Mouse (Mus musculus) cerebellum, adult 2 months (tissue): ENCODE results near the gene Mapk8. TPM values are rescaled to one million over a fixed set of nuclear protein-coding genes. Genes with fewer than 3 reads are reported as not detected.

Source experiments
- DNase-seq, 2 experiments: peaks; one replicate each; pipeline ENCODE4 v3.0.0; 2021
- H3K27ac ChIP-seq: fragments of 200-500 bp; 2 replicates; pipeline ENCODE4 v1.5.1; 2012; ENCODE audit warnings: low read length, control low read depth, inconsistent platforms; ENCODE audit not compliant: insufficient read depth
- H3K27me3 ChIP-seq: fragments of 200-500 bp; 2 replicates; pipeline ENCODE4 v1.6.1; 2012; ENCODE audit warnings: inconsistent platforms, mild to moderate bottlenecking, low read length, moderate library complexity; ENCODE audit not compliant: control insufficient read depth, insufficient read depth
- H3K4me1 ChIP-seq: fragments of 200-500 bp; 2 replicates; pipeline ENCODE4 v1.6.1; 2011; ENCODE audit warnings: low read length; ENCODE audit not compliant: control insufficient read depth, insufficient read depth
- H3K4me3 ChIP-seq: fragments of 200-500 bp; replicated peaks from 2 replicates; pipeline ENCODE3; 2011; ENCODE audit warnings: mild to moderate bottlenecking, low read depth, low read length, control low read depth; ENCODE audit not compliant: insufficient read depth
- CTCF ChIP-seq: fragments of 200-500 bp; IDR thresholded peaks from 2 replicates; pipeline ENCODE4 v1.5.1; 2011; ENCODE audit warnings: low read depth, mild to moderate bottlenecking, control low read depth, low read length, moderate library complexity, borderline replicate concordance; ENCODE audit not compliant: insufficient read depth
- POLR2A ChIP-seq: fragments of 200-500 bp; IDR thresholded peaks from 2 replicates; pipeline ENCODE4 v1.6.1; 2011; ENCODE audit warnings: low read length, control low read depth, borderline replicate concordance; ENCODE audit not compliant: insufficient read depth
- WGBS: fragments of 180-500 bp; shearing (Covaris S2); methylation state at CpG from one replicate; pipeline ENCODE4 v1.1.7; 2018; 5-methylcytosine and 5-hydroxymethylcytosine counted together
- polyA plus RNA-seq: library from polyadenylated mRNA; depleted of rRNA; stranded (reverse); fragments of >200 nt; gene quantifications from 2 replicates; pipeline ENCODE4 v1.2.3, GENCODE M21; 2012

Mapk8 gene
- polyA plus RNA-seq, 1 experiment: 46.8 TPM

DNA sequence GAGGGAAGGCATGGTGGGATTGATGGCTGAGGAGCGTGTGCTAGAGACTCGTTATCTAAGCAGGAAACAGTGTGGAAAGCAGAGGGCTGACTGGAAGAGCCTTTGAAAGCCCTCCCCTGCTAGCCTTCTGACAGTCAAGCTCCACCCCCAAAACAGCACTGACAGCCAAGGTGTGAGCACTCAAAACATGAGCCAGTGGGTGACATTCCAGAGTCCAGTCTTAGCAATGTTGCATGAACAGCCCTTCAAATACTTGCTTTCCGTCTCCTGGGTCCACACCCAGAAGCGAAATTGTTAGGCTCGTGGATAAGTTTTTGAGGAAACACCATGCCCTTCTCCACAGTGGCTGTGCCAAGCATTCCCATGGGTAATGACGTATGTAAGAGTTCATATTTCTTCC, 100.4 kb downstream of the Mapk8 start:
- Histone ChIP-seq H3K27me3 (no peaks in the 10 kb centered on the region), H3K4me1 (peaks cover 10% of the 10 kb centered on the region), H3K27ac (no peak overlapping the region), H3K4me3 (no peak overlapping the region)
- DNase-seq: no peak
- no peak for TF ChIP-seq POLR2A
- TF ChIP-seq CTCF: no peak
- 83% methylated on average over 6 of the region's 6 CpGs for WGBS

DNA sequence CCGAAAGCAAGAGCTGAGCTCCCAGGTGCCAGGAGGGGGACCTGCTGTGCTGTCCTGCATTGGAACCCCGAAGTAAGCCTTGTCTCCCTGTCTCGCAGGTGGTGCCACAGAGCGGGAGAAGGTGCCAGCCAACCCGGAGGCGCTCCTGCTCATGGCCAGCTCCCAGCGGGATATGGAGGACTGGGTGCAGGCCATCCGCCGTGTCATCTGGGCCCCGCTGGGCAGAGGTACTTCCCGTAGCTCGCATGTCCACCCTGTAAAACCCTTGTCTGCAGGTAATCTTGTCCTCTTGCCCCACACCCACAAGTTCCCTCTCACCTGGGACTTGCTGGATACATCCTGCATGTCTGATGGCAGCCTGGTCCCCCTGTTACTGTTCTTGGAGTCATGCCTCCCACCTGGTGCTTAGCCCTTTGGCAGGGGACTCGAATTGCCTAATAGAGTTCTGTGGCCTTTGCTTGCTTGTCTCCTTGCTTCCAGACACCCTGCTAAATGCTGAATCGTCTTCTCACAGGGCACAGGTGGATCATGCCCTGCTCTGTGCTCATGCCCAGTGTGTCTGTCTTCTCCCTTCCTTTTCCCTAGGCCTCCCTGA, 103.7 kb downstream of the Mapk8 start:
- H3K27ac ChIP-seq: no peak overlapping the region
- 16% methylated on average over 14 of the region's 14 CpGs for WGBS
- peaks cover 10% of the 10 kb centered on the region for H3K4me1 ChIP-seq
- peak overlapping the region; percentile 10 for H3K4me3 ChIP-seq
- TF ChIP-seq CTCF (no peak), POLR2A (no peak)
- DNase-seq: peak; percentile 68 to 74
- H3K27me3 ChIP-seq: no peaks in the 10 kb centered on the region

DNA sequence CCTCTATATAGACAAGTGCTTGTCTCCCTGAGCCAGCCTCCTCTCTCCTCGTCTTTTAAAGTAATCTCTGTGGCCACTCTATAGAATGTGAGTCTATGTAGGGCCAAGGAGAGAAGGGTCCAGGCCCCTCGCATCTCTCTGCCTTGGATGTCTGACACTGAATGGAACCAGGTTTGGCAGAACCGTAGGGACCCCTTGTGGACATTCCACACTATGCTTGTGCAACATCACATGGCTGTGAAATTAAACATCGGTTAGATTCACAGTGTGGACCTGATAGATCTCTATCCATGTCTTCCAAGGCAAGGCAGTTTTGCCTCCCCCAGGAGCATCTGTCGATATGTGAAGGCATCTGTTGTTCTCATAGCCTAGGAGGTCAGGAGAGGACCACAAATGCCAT, 108.3 kb downstream of the Mapk8 start:
- Histone ChIP-seq H3K27me3 (no peaks in the 10 kb centered on the region), H3K27ac (no peak overlapping the region), H3K4me3 (no peak overlapping the region), H3K4me1 (peaks cover 8% of the 10 kb centered on the region)
- WGBS: 68% methylated on average over 5 of the region's 5 CpGs
- DNase-seq: no peak
- TF ChIP-seq POLR2A (no peak), CTCF (no peak)

DNA sequence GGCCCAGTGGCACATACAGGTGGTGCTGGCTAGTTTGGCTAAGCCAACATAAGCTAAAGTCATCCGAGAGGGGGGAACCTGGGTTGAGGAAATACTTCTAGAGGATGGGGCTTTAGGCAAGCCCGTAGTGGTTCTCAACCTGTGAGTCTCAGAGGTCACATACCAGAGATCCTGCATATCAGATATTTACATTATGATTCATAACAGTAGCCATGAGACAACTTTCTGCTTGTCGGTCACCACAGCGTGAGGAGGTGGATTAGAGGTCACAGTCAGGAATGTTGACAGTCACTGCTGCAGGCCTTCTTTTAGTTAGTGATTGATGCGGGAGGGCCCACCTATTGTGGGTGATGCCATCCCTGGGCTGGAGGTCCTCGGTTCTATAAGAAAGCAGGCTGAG, 111.2 kb downstream of the Mapk8 start:
- no peak for DNase-seq
- TF ChIP-seq POLR2A (no peak), CTCF (no peak)
- Histone ChIP-seq H3K4me3 (no peak overlapping the region), H3K4me1 (no peaks in the 10 kb centered on the region), H3K27ac (no peak overlapping the region), H3K27me3 (no peaks in the 10 kb centered on the region)
- WGBS: 81% methylated on average over 6 of the region's 6 CpGs

DNA sequence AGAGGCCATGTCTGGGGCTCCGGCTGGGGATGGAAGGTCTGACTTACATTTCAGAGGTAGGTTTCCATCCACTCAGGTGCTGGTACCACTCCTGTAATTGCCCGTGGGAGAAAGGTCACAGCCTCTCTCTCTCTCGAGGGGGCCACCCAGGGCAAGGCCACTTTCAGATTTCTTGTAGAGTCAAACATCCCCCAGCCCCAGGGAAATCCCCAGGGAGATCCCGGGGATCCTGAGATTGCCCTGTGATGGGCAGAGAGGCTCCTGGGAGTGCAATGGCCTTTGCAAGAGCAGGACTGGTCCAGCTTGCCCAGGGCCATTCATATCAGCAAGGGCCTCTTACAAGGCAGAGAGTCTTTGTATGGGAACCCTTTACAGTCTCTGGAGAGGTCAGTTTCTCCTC, 112.6 kb downstream of the Mapk8 start:
- H3K4me3 ChIP-seq: no peak overlapping the region
- no peaks in the 10 kb centered on the region for H3K4me1 ChIP-seq
- no peak overlapping the region for H3K27ac ChIP-seq
- no peaks in the 10 kb centered on the region for H3K27me3 ChIP-seq
- TF ChIP-seq POLR2A (no peak), CTCF (no peak)
- DNase-seq: no peak
- WGBS: 85% methylated on average over 4 of the region's 4 CpGs

DNA sequence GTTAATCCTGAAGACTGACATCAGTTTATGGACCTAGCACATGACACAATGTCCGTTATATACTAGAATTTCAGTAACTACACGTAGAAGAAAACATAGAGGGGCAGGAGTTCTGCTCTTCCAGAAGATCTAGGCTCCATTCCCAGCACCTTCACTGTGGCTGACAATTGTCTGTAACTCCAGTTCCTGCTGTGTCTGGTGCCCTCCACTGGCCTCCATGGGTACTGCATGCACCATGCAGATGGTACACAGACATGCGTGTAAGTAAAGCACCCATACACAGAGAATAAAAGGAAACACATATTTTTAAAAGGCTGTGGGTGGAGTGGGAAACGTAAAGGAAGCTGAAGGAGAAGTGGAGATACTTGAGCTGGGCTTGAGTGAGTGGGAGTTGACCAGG, 113.1 kb downstream of the Mapk8 start:
- WGBS: 89% methylated on average over 4 of the region's 4 CpGs
- Histone ChIP-seq H3K4me1 (no peaks in the 10 kb centered on the region), H3K27me3 (no peaks in the 10 kb centered on the region), H3K4me3 (no peak overlapping the region), H3K27ac (no peak overlapping the region)
- TF ChIP-seq POLR2A (no peak), CTCF (peak; percentile 57)
- no peak for DNase-seq

DNA sequence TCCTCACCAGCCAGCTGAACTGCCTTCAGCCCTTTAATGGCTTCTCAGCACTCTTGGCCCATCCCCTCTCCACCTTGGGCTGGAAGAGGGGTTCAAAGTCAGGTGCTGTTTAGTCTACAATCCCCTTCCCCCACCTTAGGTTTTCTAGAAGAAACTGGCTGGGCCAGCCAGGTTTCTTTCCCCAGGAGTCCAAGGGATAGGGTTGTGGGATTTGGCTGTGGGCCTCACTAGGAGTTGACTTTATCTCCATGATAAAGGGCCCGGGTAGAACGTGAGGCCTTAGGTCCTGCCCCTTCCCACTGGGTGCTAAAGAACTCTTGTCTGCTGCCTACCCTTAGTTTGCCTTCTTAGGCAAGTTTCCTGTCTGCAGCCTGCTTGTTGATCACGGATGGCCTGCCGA, 115.3 kb downstream of the Mapk8 start:
- DNase-seq: no peak
- WGBS: 63% methylated on average over 4 of the region's 4 CpGs
- TF ChIP-seq CTCF (no peak), POLR2A (no peak)
- 0 out of 2 replicates have a peak, but pooled peaks cover 2% of the 10 kb centered on the region for H3K4me1 ChIP-seq
- H3K4me3 ChIP-seq: no peak overlapping the region
- no peaks in the 10 kb centered on the region for H3K27me3 ChIP-seq
- no peak overlapping the region for H3K27ac ChIP-seq

DNA sequence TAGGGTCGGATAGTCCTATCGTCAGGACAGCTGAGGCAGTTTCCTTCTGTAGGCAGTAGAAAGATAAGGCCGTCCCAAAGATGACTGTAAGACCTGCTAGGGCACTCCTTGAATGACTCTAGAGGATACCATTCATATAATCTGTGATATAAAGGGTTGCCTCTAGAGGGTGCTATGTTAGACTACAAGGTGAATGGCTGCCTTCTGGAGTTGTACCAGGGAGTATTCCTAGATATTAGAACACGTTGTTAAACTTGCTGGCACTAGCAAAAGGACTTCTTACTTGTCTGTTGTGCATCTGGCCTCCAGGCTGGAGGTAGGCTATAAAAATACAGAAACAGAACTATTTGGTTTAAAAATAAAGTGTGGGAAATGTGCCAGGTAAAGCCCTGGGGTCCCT, 116.0 kb downstream of the Mapk8 start:
- H3K27me3 ChIP-seq: no peaks in the 10 kb centered on the region
- no peak for TF ChIP-seq POLR2A
- TF ChIP-seq CTCF: no peak
- H3K4me3 ChIP-seq: no peak overlapping the region
- 67% methylated on average over 4 of the region's 4 CpGs for WGBS
- 0 out of 2 replicates have a peak, but pooled peaks cover 2% of the 10 kb centered on the region for H3K4me1 ChIP-seq
- DNase-seq: no peak
- no peak overlapping the region for H3K27ac ChIP-seq
